Mouse (Mus musculus) hindbrain, embryonic 10.5 days (tissue): Measurements from ENCODE around the gene Oprd1. TPM values are rescaled to one million over a fixed set of nuclear protein-coding genes. Genes with fewer than 3 reads are reported as not detected.

Experiments
- DNase-seq: peaks from one replicate; pipeline ENCODE4 v3.0.0-alpha.2; 2017; ENCODE audit warnings: low spot score
- H3K27ac ChIP-seq: fragments of 300-500 bp; sonication (generic); 2 replicates; pipeline ENCODE4 v1.5.1; 2016; ENCODE audit warnings: mild to moderate bottlenecking, moderate library complexity
- H3K27me3 ChIP-seq: fragments of 300-500 bp; sonication (generic); 2 replicates; pipeline ENCODE4 v1.6.1; 2016; ENCODE audit warnings: mild to moderate bottlenecking; ENCODE audit not compliant: poor library complexity, insufficient read depth, severe bottlenecking
- H3K36me3 ChIP-seq: fragments of 300-500 bp; sonication (generic); 2 replicates; pipeline ENCODE4 v1.6.1; 2016; ENCODE audit warnings: mild to moderate bottlenecking, moderate library complexity
- H3K4me1 ChIP-seq: fragments of 300-500 bp; sonication (generic); replicated peaks from 2 replicates; pipeline ENCODE4 v1.6.1; 2016; ENCODE audit warnings: mild to moderate bottlenecking
- H3K4me3 ChIP-seq: fragments of 300-500 bp; sonication (generic); 2 replicates; pipeline ENCODE4 v1.5.1; 2016; ENCODE audit warnings: mild to moderate bottlenecking, moderate library complexity
- H3K9me3 ChIP-seq: fragments of 300-500 bp; sonication (generic); 2 replicates; pipeline ENCODE4 v1.6.1; 2016; ENCODE audit warnings: mild to moderate bottlenecking, moderate library complexity
- WGBS: fragments of 180-500 bp; shearing (Covaris S2); methylation state at CpG from one replicate; pipeline ENCODE4 v1.1.7; 2016; 5-methylcytosine and 5-hydroxymethylcytosine counted together
- polyA plus RNA-seq: library from polyadenylated mRNA; unstranded; fragments of >200 nt; fragmentation: Nextera tagmentation; extraction: Ambion mirVana; gene quantifications from 2 replicates; pipeline ENCODE4 v1.2.1, GENCODE M21; 2016

The Oprd1 gene
- polyA plus RNA-seq, 1 experiment from 2014 or later: 0.07 TPM

DNA sequence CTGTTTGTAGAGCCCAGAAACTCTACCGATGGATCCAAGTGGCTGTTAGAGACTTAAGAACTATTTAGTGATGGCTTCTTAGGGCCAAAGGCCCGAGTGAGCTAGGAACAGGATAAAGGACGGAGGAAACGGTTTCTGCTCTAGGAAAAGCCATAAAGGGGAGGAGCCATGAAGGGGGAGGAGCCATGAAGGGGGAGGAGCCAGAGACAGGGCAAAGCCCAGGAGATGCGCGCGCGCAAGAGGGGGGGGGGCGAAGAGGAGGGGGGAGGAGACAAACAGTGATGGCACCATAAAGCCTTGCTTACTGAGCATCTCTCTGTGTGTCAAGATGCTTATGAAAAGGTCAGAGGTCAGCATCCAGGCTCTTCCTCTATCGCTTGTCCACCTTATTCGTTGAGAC lies 13.6 kb downstream of the Oprd1 start:
- Histone ChIP-seq H3K36me3 (no peaks in the 10 kb centered on the region), H3K9me3 (no peaks in the 10 kb centered on the region), H3K27me3 (no peaks in the 10 kb centered on the region), H3K4me1 (peaks cover 15% of the 10 kb centered on the region), H3K27ac (no peak overlapping the region), H3K4me3 (no peak overlapping the region)
- no peak for DNase-seq
- WGBS: 75% methylated on average over 11 of the region's 11 CpGs

DNA sequence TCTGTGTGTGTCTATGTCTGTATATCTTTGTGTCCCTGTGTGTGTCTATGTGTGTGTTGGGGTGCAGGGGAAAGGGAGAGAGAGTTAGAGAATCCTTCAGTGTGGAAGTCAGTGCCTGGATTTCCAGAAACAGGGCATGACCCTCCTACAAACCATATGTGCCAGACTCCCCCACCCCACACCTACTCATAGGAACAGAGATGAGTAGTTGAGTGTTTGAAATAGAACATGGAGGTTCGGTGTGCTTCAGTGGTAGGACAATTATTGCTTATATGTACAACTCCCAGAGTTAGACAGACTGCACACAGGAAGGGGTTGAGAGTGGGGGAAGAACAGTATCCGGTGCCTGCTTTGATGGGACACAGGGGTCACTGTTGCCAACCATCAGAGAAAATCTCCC lies 14.2 kb downstream of the Oprd1 start:
- Histone ChIP-seq H3K4me1 (peaks cover 15% of the 10 kb centered on the region), H3K27me3 (no peaks in the 10 kb centered on the region), H3K9me3 (no peaks in the 10 kb centered on the region), H3K36me3 (no peaks in the 10 kb centered on the region), H3K4me3 (no peak overlapping the region), H3K27ac (no peak overlapping the region)
- WGBS: 92% methylated on average over 2 of the region's 2 CpGs
- DNase-seq: no peak

DNA sequence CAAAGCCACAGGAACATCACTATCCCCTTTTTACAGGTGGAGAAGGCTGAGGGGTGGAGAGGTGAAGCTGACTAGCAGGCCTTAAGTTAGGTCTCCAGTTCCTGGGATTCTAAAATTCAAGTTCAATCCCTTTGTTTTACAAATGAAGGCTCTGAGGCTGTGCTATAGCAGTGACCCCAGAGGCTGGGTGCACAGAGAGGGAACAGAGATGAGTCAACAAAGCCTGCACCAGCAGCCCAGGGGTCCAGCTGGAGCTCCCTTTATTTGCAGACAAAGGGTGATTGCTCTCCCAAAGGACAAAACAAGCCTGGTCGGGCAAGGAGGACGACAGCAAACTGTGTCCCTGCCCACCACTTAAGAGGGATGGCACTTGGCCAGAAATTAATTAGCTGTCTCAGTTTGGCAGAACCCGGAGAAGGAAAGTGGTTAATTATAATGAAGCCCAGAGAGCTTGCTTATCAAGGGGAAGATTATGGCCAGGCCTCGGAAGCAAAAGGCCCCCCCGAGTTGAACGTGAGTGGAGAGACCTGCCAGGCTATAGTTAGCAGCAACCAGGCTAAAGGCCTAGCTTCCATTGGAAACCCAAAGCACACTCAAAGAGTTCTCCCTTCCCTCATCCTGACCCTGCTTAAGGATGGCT lies 15.2 kb downstream of the Oprd1 start:
- no peaks in the 10 kb centered on the region for H3K27me3 ChIP-seq
- DNase-seq: peak; percentile 28
- H3K4me3 ChIP-seq: no peak overlapping the region
- H3K4me1 ChIP-seq: peaks cover 15% of the 10 kb centered on the region
- peak overlapping the region; percentile 69 for H3K27ac ChIP-seq
- no peaks in the 10 kb centered on the region for H3K9me3 ChIP-seq
- H3K36me3 ChIP-seq: no peaks in the 10 kb centered on the region
- 30% methylated on average over 6 of the region's 6 CpGs for WGBS

DNA sequence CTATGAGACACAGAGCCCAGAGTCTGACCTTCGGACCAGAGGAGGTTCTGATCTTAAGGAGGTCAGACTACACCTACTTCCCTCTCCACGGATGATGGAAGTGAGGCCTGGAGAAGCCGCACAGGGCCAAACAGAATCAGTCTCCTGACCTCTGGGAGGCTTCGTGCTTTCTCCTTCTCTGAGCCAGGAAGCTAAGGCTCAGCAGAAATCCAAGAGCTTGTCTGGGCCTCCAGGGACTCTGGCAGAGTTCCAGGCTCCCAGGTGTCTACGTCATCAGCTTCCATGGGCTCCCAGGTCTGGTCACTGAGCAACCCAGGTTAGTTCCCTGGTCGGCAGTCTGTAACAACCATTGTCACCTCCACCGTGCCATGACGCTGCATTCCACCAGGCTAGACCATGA lies 17.2 kb downstream of the Oprd1 start:
- WGBS: 89% methylated on average over 8 of the region's 8 CpGs
- DNase-seq: no peak
- Histone ChIP-seq H3K4me3 (no peak overlapping the region), H3K4me1 (peaks cover 15% of the 10 kb centered on the region), H3K27ac (no peak overlapping the region), H3K27me3 (no peaks in the 10 kb centered on the region), H3K9me3 (no peaks in the 10 kb centered on the region), H3K36me3 (no peaks in the 10 kb centered on the region)

DNA sequence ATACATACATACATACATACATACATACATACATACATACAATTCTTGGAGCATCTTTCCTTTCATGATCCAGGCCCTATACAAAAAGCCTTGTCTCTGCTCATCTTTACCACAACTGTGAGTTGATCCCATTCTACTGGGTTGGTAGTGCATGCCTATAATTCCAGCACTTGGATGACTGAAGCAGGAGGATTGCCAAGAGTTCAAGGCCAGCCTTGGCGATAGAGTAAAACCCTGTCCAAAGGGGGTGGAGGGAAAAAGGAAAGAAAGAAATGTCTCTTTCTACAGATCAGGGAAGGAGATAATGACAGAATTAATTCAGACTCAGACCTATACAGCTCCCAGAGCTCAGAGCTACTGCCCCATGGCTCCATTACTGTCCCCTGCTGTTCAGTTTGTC lies 21.1 kb downstream of the Oprd1 start:
- 86% methylated on average over 1 of the region's 1 CpGs for WGBS
- Histone ChIP-seq H3K27ac (no peak overlapping the region), H3K27me3 (no peaks in the 10 kb centered on the region), H3K9me3 (no peaks in the 10 kb centered on the region), H3K4me1 (0 out of 2 replicates have a peak, but pooled peaks cover 5% of the 10 kb centered on the region), H3K4me3 (no peak overlapping the region), H3K36me3 (no peaks in the 10 kb centered on the region)
- DNase-seq: no peak

DNA sequence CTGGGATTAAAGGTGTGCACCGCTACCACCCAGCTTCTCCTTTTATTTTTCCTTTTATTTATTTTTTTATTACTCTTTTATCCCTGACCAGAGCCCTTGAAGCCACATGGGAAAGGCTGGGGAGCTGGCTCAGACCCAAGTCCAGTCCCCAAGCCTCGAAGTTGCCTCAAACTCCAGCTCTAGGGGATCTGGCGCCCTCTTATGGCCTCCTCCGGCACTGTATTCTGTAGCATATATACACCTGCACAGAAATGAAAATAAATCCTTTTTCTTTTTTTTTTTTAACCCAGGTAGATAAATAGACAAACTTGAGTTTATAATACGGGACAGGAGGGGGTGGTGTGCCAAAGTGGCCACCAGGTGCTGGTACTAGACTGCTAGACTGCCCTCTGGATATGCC lies 22.6 kb downstream of the Oprd1 start:
- H3K27me3 ChIP-seq: no peaks in the 10 kb centered on the region
- DNase-seq: no peak

DNA sequence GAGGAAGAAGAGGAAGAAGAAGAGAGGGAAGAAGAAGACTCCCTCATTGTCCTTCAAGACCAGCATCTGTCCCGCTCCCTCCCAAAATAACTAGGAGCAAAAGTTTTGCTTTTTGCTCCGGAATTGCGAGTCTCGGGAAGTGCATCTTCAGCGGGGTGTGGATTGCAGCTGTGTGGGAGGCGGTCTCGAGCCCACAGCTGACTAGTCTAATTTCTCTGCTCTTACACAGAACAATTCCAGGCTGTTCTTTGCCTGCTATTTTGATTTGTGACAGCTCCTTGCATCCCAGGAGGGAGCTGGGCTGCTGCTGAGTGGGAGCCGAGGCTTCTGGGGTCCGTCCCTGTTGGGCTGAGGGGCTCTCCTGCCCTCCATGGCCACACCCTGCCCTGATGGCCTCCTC lies 24.7 kb downstream of the Oprd1 start:
- H3K36me3 ChIP-seq: no peaks in the 10 kb centered on the region
- H3K27me3 ChIP-seq: peaks cover 12% of the 10 kb centered on the region
- no peak overlapping the region for H3K27ac ChIP-seq
- no peaks in the 10 kb centered on the region for H3K9me3 ChIP-seq
- H3K4me1 ChIP-seq: 0 out of 2 replicates have a peak, but pooled peaks cover 5% of the 10 kb centered on the region
- 69% methylated on average over 9 of the region's 9 CpGs for WGBS
- H3K4me3 ChIP-seq: no peak overlapping the region
- DNase-seq: no peak

More for the DNA sequence above, 22.6 kb downstream of the Oprd1 start:
- 80% methylated on average over 5 of the region's 5 CpGs for WGBS
- no peak overlapping the region for H3K27ac ChIP-seq
- no peak overlapping the region for H3K4me3 ChIP-seq
- no peaks in the 10 kb centered on the region for H3K36me3 ChIP-seq
- H3K9me3 ChIP-seq: no peaks in the 10 kb centered on the region
- 0 out of 2 replicates have a peak, but pooled peaks cover 5% of the 10 kb centered on the region for H3K4me1 ChIP-seq

DNA sequence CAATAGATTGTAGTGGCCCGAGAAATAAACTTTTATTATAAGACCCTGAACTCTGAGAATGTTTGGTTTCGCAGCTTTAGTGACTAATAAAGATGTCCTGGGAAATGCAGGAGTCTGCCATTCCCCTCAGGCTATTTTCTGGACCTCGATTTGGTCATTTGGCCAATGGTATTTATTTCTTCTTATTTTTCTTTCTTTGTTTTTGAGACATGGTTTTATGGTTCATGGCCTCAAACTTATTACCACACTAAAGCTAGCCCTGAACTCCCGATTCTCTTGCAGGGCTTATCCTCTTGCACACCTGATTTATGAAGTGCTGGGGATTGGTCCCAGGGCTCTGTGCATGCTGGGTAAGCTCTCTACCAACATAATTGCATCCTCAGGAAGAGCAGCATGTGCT lies 28.0 kb downstream of the Oprd1 start:
- Histone ChIP-seq H3K27ac (no peak overlapping the region), H3K4me3 (no peak overlapping the region), H3K9me3 (no peaks in the 10 kb centered on the region), H3K27me3 (peaks cover 39% of the 10 kb centered on the region), H3K4me1 (peaks cover 31% of the 10 kb centered on the region), H3K36me3 (no peaks in the 10 kb centered on the region)
- WGBS: 86% methylated on average over 4 of the region's 4 CpGs
- no peak for DNase-seq

DNA sequence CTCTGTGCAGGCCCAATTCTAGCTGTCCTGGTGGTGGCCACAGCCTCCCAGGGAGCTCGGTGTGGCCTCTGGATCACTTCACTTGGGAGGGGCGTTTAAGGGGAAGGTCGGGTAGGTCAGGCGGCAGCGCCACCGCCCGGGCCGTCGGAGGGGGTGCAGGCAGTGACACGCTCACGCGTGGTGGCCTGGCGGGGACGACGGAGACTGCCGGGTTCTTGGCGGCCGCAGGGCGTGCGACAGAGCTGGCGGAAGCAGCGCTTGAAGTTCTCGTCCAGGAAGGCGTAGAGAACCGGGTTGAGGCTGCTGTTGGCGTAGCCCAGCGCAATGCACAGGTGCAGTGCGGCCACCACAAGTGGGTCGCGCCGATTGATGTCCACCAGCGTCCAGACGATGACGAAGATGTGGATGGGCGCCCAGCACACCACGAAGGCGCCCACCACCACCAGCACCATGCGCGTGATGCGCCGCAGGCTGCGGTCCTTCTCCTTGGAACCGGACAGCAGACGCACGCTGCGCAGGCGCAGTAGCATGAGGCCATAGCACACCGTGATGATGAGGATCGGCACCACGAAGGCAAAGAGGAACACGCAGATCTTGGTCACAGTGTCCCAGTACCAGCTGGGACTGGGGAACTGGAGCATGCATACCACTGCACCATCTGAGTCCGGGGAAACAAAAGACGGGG lies 30.7 kb downstream of the Oprd1 start:
- peaks cover 44% of the 10 kb centered on the region for H3K27me3 ChIP-seq
- peak; percentile 37 for DNase-seq
- H3K27ac ChIP-seq: peak overlapping the region; percentile 59; the same call in 1 of the 2 replicates
- peak overlapping the region; percentile 46 for H3K4me3 ChIP-seq
- no peaks in the 10 kb centered on the region for H3K9me3 ChIP-seq
- WGBS: 41% methylated on average over 53 of the region's 53 CpGs
- peaks cover 42% of the 10 kb centered on the region for H3K4me1 ChIP-seq
- H3K36me3 ChIP-seq: no peaks in the 10 kb centered on the region

DNA sequence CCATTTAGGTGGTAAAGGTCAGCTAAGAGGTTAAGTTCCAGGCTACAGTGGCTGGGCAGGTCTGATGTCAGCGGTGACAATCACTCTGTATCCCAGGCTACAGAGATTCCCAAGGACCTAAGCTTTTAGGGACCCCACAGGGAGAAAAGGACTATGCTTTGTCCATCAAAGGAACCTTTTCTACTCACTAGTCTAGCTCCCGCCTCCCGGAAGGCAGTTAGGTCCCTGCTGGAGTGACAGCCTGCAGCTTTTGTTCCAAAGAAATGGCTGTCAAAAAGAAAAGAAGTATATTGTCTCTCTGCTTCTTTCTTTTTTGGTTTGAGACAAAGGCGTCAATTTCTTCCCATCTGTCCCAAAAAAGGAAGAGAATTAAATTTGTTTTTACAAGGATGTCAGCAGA lies 33.1 kb downstream of the Oprd1 start:
- DNase-seq: no peak
- WGBS: 26% methylated on average over 4 of the region's 4 CpGs
- peaks cover 42% of the 10 kb centered on the region for H3K4me1 ChIP-seq

DNA sequence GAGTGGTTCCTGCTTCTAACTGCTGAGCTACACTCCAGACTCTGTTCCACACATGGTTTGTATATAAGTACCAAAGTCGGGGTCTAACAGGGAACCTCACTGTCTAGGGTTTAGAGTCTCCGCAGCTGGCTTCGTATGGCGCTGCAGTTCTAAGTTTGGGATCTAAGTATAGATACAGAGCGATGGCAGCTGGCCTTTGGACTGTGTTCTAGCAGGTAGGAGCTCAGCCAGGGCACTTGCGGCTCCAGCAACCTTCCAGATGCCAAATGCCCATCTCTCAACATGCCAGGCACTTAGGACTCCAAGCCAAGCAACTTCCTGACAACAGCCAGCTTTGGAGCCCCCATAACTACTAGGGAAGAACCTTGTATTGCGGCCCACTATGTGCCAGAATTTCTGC lies 36.1 kb downstream of the Oprd1 start:
- H3K4me1 ChIP-seq: peaks cover 41% of the 10 kb centered on the region
- DNase-seq: no peak
- no peaks in the 10 kb centered on the region for H3K9me3 ChIP-seq
- H3K27ac ChIP-seq: no peak overlapping the region
- no peaks in the 10 kb centered on the region for H3K36me3 ChIP-seq
- H3K27me3 ChIP-seq: peaks cover 19% of the 10 kb centered on the region
- no peak overlapping the region for H3K4me3 ChIP-seq
- 95% methylated on average over 7 of the region's 7 CpGs for WGBS

More for the DNA sequence above, 33.1 kb downstream of the Oprd1 start:
- Histone ChIP-seq H3K27me3 (peaks cover 44% of the 10 kb centered on the region), H3K4me3 (no peak overlapping the region), H3K36me3 (no peaks in the 10 kb centered on the region), H3K9me3 (no peaks in the 10 kb centered on the region), H3K27ac (peak overlapping the region; percentile 72)

DNA sequence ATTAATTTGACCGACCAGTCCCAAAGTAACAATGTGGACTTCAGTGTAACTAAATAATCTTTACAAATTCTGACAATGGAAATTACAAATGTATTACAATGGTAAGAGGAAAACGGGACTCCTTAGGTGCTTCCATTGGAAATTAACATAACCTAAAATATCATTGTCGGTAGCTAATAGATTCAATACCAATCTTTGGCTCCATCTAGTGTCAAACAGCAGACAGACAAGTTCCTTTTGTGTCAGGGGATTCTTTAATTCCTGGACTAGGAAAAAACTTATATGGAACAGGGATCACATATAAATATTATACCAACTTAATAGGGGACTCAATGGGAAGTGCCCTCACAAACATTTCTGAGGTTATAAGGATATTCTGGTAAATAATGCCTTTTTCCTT lies 43.1 kb downstream of the Oprd1 start:
- H3K36me3 ChIP-seq: no peaks in the 10 kb centered on the region
- no peak for DNase-seq
- H3K4me3 ChIP-seq: no peak overlapping the region
- WGBS: 50% methylated on average over 3 of the region's 3 CpGs
- H3K27ac ChIP-seq: no peak overlapping the region
- H3K4me1 ChIP-seq: peaks cover 9% of the 10 kb centered on the region
- no peaks in the 10 kb centered on the region for H3K27me3 ChIP-seq
- H3K9me3 ChIP-seq: no peaks in the 10 kb centered on the region

DNA sequence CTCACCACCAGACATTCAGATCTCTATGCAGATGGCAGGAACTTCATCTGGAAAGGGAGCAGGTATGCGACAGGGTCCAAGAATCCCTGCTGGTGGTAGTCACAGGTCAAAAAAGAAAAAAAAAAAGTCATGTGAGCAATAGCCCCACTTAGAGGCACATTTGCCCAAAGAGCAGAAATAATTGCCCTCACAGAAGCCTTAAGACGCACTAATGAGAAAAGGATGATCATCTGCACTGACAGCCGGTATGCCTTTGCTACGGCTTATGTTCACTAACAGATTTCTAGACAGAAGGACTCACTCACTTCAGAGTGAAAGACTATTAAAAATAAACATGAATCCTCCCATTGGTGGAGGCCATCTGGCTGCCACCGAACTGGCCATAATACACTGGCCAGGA lies 44.7 kb downstream of the Oprd1 start:
- H3K9me3 ChIP-seq: no peaks in the 10 kb centered on the region
- H3K27ac ChIP-seq: no peak overlapping the region
- no peaks in the 10 kb centered on the region; the same call in 1 of the 2 replicates for H3K27me3 ChIP-seq
- H3K4me1 ChIP-seq: peaks cover 9% of the 10 kb centered on the region
- H3K36me3 ChIP-seq: no peaks in the 10 kb centered on the region
- 87% methylated on average over 5 of the region's 5 CpGs for WGBS
- no peak for DNase-seq
- no peak overlapping the region for H3K4me3 ChIP-seq
